Mouse (Mus musculus): ENCODE data around the gene Rnf166.

DNA sequence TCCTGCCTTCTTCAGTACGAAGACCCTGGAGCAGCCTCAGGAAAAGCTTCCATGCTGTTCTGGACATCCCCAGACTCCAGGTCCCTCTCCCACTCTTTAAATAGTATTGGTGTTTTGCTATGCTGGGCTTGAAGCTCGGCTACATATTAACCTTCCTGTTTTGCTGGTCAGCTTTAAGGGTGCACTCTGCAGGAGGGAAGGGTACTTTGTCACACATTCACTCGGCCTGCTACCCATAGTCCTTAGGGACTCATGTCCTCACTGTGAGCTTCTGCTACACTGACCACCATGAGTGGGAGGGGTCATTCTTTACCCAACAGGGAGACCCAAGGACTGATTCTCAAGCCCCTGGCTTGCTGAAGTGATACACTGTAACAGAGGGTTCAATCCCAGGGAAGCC lies 45.2 kb downstream of the Rnf166 start:
- TF ChIP-seq POLR2A (IDR thresholded peaks at IDR 0.05; ENCODE audit: low read depth, low read length) (no peak), CTCF (IDR thresholded peaks at IDR 0.05; ENCODE audit: extremely low read depth, insufficient read length, insufficient replicate concordance, low read depth, low read length) (no peak)

Measured in small intestine, adult 2 months (tissue).